Mouse (Mus musculus): Measurements from ENCODE around the gene Tmcc2. TPM values are rescaled to one million over a fixed set of nuclear protein-coding genes. Genes with fewer than 3 reads are reported as not detected.

The Tmcc2 gene
- total RNA-seq, 2 experiments from 2014 or later, result 36.8 to 41.5 TPM

GRCm38 (mm10) chr1:132342518-132342917 lies 48.6 kb downstream of the Tmcc2 start:
- DNase-seq (ENCODE audit: low spot score), result no peak

- DNase-seq (ENCODE audit: low spot score), result peak; percentile 67
Observed at GRCm38 (mm10) chr1:132341731-132342501, 49.2 kb downstream of the Tmcc2 start.

- no peak for DNase-seq (ENCODE audit: low spot score)
Observed at GRCm38 (mm10) chr1:132338027-132338660, 52.9 kb downstream of the Tmcc2 start.

- DNase-seq (ENCODE audit: low spot score), result no peak
Observed at GRCm38 (mm10) chr1:132336921-132337320, 54.2 kb downstream of the Tmcc2 start.

GRCm38 (mm10) chr1:132335378-132335965 lies 55.6 kb downstream of the Tmcc2 start:
- DNase-seq (ENCODE audit: low spot score), result peak; percentile 62

GRCm38 (mm10) chr1:132334178-132334801 lies 56.8 kb downstream of the Tmcc2 start:
- DNase-seq (ENCODE audit: low spot score), result no peak

- DNase-seq (ENCODE audit: low spot score), result peak; percentile 67
Observed at GRCm38 (mm10) chr1:132333675-132334141, 57.4 kb downstream of the Tmcc2 start.

GRCm38 (mm10) chr1:132333201-132333600 lies 57.9 kb downstream of the Tmcc2 start:
- DNase-seq (ENCODE audit: low spot score), result no peak

GRCm38 (mm10) chr1:132331283-132331682 lies 59.8 kb downstream of the Tmcc2 start:
- DNase-seq (ENCODE audit: low spot score), result no peak

GRCm38 (mm10) chr1:132330397-132330796 lies 60.7 kb downstream of the Tmcc2 start:
- DNase-seq (ENCODE audit: low spot score), result no peak

GRCm38 (mm10) chr1:132329656-132330055 lies 61.4 kb downstream of the Tmcc2 start:
- no peak for DNase-seq (ENCODE audit: low spot score)

- DNase-seq (ENCODE audit: low spot score), result no peak
Observed at GRCm38 (mm10) chr1:132328565-132328964, 62.5 kb downstream of the Tmcc2 start.

GRCm38 (mm10) chr1:132327477-132327876 lies 63.6 kb downstream of the Tmcc2 start:
- DNase-seq (ENCODE audit: low spot score), result no peak

GRCm38 (mm10) chr1:132326777-132327176 lies 64.3 kb downstream of the Tmcc2 start:
- DNase-seq (ENCODE audit: low spot score), result no peak

- no peak for DNase-seq (ENCODE audit: low spot score)
Observed at GRCm38 (mm10) chr1:132322711-132323542, 68.2 kb downstream of the Tmcc2 start.

- no peak for DNase-seq (ENCODE audit: low spot score)
Observed at GRCm38 (mm10) chr1:132321821-132322580, 69.1 kb downstream of the Tmcc2 start.

GRCm38 (mm10) chr1:132319242-132319641 lies 71.8 kb downstream of the Tmcc2 start:
- peak; percentile 24 for DNase-seq (ENCODE audit: low spot score)

GRCm38 (mm10) chr1:132317894-132318863 lies 72.9 kb downstream of the Tmcc2 start:
- DNase-seq (ENCODE audit: low spot score), result no peak

GRCm38 (mm10) chr1:132317413-132317812 lies 73.7 kb downstream of the Tmcc2 start:
- DNase-seq (ENCODE audit: low spot score), result no peak

All from gastrocnemius, adult 18-20 months (tissue).